Mouse (Mus musculus) leukemia stem cell, adult 10-12 weeks (primary cell): Measurements from ENCODE around the gene Bcl2l13. TPM values are rescaled to one million over a fixed set of nuclear protein-coding genes. Genes with fewer than 3 reads are reported as not detected.

Source experiments
- polyA plus RNA-seq: library from polyadenylated mRNA; stranded (reverse); fragments of >175 nt; gene quantifications from 2 replicates; pipeline ENCODE4 v1.2.3, GENCODE M21; 2012; ENCODE audit warnings: low replicate concordance

The Bcl2l13 gene
- 367 and 502 TPM in 2 replicates for polyA plus RNA-seq

GRCm38 (mm10) chr6:120835474-120836374 is at the start of gene Bcl2l13:
Bcl2l13 (plus strand) TSS chr6:120836212.

DNA sequence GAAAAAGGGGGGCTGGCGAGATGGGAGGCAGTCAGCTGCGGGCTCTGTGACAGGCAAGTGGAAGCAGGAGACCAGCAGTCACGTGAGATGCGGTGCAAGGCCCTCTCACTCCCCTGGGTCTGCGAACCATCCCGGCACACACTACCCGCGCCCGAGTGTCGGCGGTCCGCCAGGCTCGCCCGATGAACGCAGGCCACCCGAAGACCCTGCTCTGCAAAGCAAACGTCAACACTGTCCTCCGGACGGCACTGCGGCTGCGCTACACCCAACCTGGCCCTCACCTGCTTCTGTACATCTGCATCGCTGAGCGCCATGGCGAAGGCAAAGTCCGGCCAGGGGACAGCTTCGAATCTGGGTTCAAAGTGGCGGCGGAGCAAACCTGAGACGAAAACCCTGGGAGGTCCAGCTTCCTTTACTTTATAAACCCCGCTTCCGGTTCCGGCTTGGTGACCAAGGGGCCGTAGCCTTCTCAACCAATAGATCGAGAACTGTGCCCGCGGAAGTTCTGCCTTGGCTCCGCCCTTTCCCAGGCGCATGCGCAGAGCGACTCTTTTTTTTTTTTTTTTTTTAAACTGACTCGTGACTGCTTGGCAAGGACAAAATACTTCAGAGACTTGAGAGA is 13.6 kb upstream of the Bcl2l13 start, which contains the start of gene Atp6v1e1:
TSS of gene Atp6v1e1 (minus strand) at position 487 of the 622 bp plus-strand sequence.

GRCm38 (mm10) chr6:120916074-120916971 is 80.3 kb downstream of the Bcl2l13 start, which contains the start of gene Bid:
Bid (minus strand) TSS chr6:120916853.

Other genes with a start within 250 kb of the Bcl2l13 start
- gene Cecr2, start 169.8 kb upstream of the Bcl2l13 start, polyA plus RNA-seq: 52.4 and 81.6 TPM in 2 replicates
- gene Slc25a18, start 62.6 kb upstream of the Bcl2l13 start, polyA plus RNA-seq: 0.68 and 1.1 TPM in 2 replicates
- gene Atp6v1e1, start 13.4 kb upstream of the Bcl2l13 start, polyA plus RNA-seq: 18.6 and 82.6 TPM in 2 replicates
- gene Bid, start 80.6 kb downstream of the Bcl2l13 start, polyA plus RNA-seq: 6.6 and 13.5 TPM in 2 replicates